Mouse (Mus musculus) layer of hippocampus, adult 8-10 months (tissue): Measurements from ENCODE around the gene Syvn1. TPM values are rescaled to one million over a fixed set of nuclear protein-coding genes. Genes with fewer than 3 reads are reported as not detected.
"Not testable (repeated sequence)": the region's sequence is repeated elsewhere in the genome, so short reads cannot be mapped to it uniquely, and the experiment has no call there.

ENCODE experiments used
- DNase-seq, 2 experiments: peaks; one replicate each; pipeline ENCODE4 v3.0.0; 2022; ENCODE audit warnings: low spot score in 2 of 2
- total RNA-seq, 4 experiments: library from RNA; stranded (reverse); gene quantifications; 2 replicates each; pipeline ENCODE4 v1.2.4; 2022

Gene Syvn1
- total RNA-seq, 4 experiments from 2014 or later = 40.4 to 48.8 (median 43.7) TPM

GRCm38 (mm10) chr19:6040002-6040401, 6.4 kb upstream of the Syvn1 start:
- no peak for DNase-seq

GRCm38 (mm10) chr19:6042293-6042692, 4.1 kb upstream of the Syvn1 start:
- no peak for DNase-seq

- not testable (repeated sequence) for DNase-seq
Observed at GRCm38 (mm10) chr19:6044102-6044501, 2.3 kb upstream of the Syvn1 start.

- peak in 1 of 2 experiments; percentile 37 for DNase-seq
Observed at GRCm38 (mm10) chr19:6045366-6046293, 746 bp upstream of the Syvn1 start.

- peak in 1 of 2 experiments; percentile 34 for DNase-seq
Observed at GRCm38 (mm10) chr19:6047154-6047898, 950 bp downstream of the Syvn1 start.

- no peak for DNase-seq
Observed at GRCm38 (mm10) chr19:6047899-6048166, 1.5 kb downstream of the Syvn1 start.

- peak in 1 of 2 experiments; percentile 10 for DNase-seq
Observed at GRCm38 (mm10) chr19:6048681-6049410, 2.5 kb downstream of the Syvn1 start.

- DNase-seq = no peak
Observed at GRCm38 (mm10) chr19:6052516-6052915, 6.1 kb downstream of the Syvn1 start.

- DNase-seq = no peak
Observed at GRCm38 (mm10) chr19:6054296-6054695, 7.9 kb downstream of the Syvn1 start.

GRCm38 (mm10) chr19:6056696-6057095, 10.3 kb downstream of the Syvn1 start:
- no peak for DNase-seq

- peak; percentile 97 to 98 for DNase-seq
Observed at GRCm38 (mm10) chr19:6057313-6058096, 11.1 kb downstream of the Syvn1 start, which contains the start of the genes Mrpl49 and Fau. Mrpl49 (minus strand) TSS chr19:6057785. Fau (plus strand) TSS chr19:6057844.

GRCm38 (mm10) chr19:6058513-6058912, 12.1 kb downstream of the Syvn1 start:
- DNase-seq = no peak

GRCm38 (mm10) chr19:6058966-6059365, 12.6 kb downstream of the Syvn1 start:
- no peak for DNase-seq

GRCm38 (mm10) chr19:6061021-6061533, 14.7 kb downstream of the Syvn1 start, which contains the start of gene Znhit2:
Znhit2 (plus strand) TSS chr19:6061192.
- DNase-seq = peak; percentile 93

- DNase-seq = no peak
Observed at GRCm38 (mm10) chr19:6061641-6062302, 15.4 kb downstream of the Syvn1 start.

GRCm38 (mm10) chr19:6062418-6062817, 16.0 kb downstream of the Syvn1 start:
- DNase-seq = no peak

GRCm38 (mm10) chr19:6063081-6063480, 16.7 kb downstream of the Syvn1 start:
- no peak for DNase-seq

- no peak for DNase-seq
Observed at GRCm38 (mm10) chr19:6066571-6066970, 20.2 kb downstream of the Syvn1 start.

- DNase-seq = peak; percentile 79 to 85
Observed at GRCm38 (mm10) chr19:6067011-6067723, 20.8 kb downstream of the Syvn1 start.
